In the genomic region with DNA sequence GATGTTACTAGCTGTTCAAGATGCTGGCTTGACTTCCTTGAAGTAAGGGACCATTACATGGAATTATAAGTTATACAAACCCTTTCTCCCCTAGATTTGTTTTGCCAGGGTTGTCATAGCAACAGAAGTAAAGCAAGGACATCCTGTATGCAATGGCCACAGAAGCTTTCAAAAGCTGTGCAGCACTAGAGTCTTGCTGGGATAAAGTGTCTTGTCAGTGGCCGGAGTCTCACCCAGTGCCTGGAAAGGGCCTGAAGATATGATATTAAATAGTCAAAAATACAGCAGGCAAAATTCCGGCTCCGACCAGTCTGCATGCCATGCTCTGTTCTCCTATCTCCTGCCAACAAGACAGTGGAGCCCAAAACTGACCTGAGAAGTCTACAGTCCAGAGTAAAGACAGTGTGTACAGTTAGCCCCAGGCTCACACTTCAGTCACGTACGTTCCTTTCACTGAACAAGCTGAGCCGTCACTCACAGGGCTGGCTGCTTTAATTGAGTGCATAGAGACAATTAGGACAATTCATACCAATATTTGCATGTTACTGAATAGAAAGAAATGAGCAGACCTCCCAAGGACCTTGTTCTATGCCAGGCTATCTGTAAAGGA, we compare ENCODE assay signal across 19 mouse cellular contexts.
DNase-seq lines count a peak whose midpoint lies in the region; ATAC-seq and TF ChIP-seq lines count a peak whose summit lies in the region.
"Had no signal": no experiment of that assay in that cellular context is flagged by ENCODE, and none has a peak within 500 bp of the region (broad histone marks: within the 10 kb centered on the region; RNA-seq: fewer than 3 reads in every experiment).

No protein-coding gene starts in this region.

- ATAC-seq in forebrain, embryonic 13.5 days: peak; percentile 67
- peak; percentile 52; the same call in 1 of the 2 replicates for ATAC-seq in midbrain, embryonic 12.5 days (ENCODE audit: low FRiP score, low read depth)
- peak; percentile 27; the same call in 1 of the 2 replicates for ATAC-seq in forebrain, postnatal 0 days
- ATAC-seq: intestine, embryonic 15.5 days had no signal

- TF ChIP-seq CTCF in forebrain, postnatal 0 days (IDR thresholded peaks at IDR 0.05; ENCODE audit: low read depth): no peak
- TF ChIP-seq CTCF in cerebellum, adult 2 months (IDR thresholded peaks at IDR 0.05; ENCODE audit: borderline replicate concordance, insufficient read depth, low read depth, low read length): no peak

- WGBS in forebrain, embryonic 13.5 days: 50% methylated on average over 6 of the region's 6 CpGs
- WGBS in forebrain, embryonic 10.5 days: 81% methylated on average over 6 of the region's 6 CpGs
- 63% methylated on average over 6 of the region's 6 CpGs for WGBS in midbrain, embryonic 12.5 days
- WGBS in midbrain, embryonic 10.5 days: 77% methylated on average over 6 of the region's 6 CpGs
- 48% methylated on average over 6 of the region's 6 CpGs for WGBS in forebrain, postnatal 0 days
- 77% methylated on average over 6 of the region's 6 CpGs for WGBS in cerebellum, adult 2 months

- H3K4me1 ChIP-seq in forebrain, embryonic 13.5 days: peaks cover 6% of the 10 kb centered on the region; the same call in 1 of the 2 replicates
- peaks cover 6% of the 10 kb centered on the region; the same call in 1 of the 2 replicates for H3K4me1 ChIP-seq in forebrain, embryonic 10.5 days
- H3K4me1 ChIP-seq in midbrain, embryonic 12.5 days: peaks cover 5% of the 10 kb centered on the region; the same call in 1 of the 2 replicates
- peaks cover 2% of the 10 kb centered on the region; the same call in 1 of the 2 replicates for H3K4me1 ChIP-seq in midbrain, embryonic 10.5 days
- no peaks in the 10 kb centered on the region for H3K4me1 ChIP-seq in forebrain, postnatal 0 days (ENCODE audit: insufficient read depth)
- no peaks in the 10 kb centered on the region for H3K4me1 ChIP-seq in cerebellum, adult 2 months (ENCODE audit: control insufficient read depth, insufficient read depth, low read length)
- H3K4me1 ChIP-seq: embryonic facial prominence, embryonic 10.5 days; heart, embryonic 10.5 days; intestine, embryonic 15.5 days had no signal

- DNase-seq in forebrain, embryonic 10.5 days (ENCODE audit: extremely low spot score, low spot score): no peak
- DNase-seq in midbrain, embryonic 10.5 days (ENCODE audit: low spot score): no peak
- DNase-seq in brain, adult 2 months (ENCODE audit: low read depth, low spot score): peak; percentile 27
- no peak for DNase-seq in forebrain, postnatal 0 days
- no peak for DNase-seq in cerebellum, adult 2 months
- no peak for DNase-seq in thymus, postnatal 25 days
- DNase-seq: adrenal gland, postnatal 10 days; cerebellum, adult 18-20 months; cerebellum, postnatal 10 days; gastrocnemius, postnatal 36 days; heart, adult 18-20 months; heart, postnatal 10 days; heart, postnatal 4 days had no signal

- H3K9ac ChIP-seq in forebrain, embryonic 13.5 days: no peak overlapping the region
- no peak overlapping the region for H3K9ac ChIP-seq in midbrain, embryonic 12.5 days (replicated peaks)
- H3K9ac ChIP-seq in forebrain, postnatal 0 days: no peak overlapping the region
- H3K9ac ChIP-seq: hindbrain, embryonic 13.5 days; intestine, embryonic 15.5 days had no signal

- no peak overlapping the region for H3K4me3 ChIP-seq in forebrain, embryonic 13.5 days
- H3K4me3 ChIP-seq in forebrain, embryonic 10.5 days: no peak overlapping the region
- H3K4me3 ChIP-seq in midbrain, embryonic 12.5 days: no peak overlapping the region
- H3K4me3 ChIP-seq in midbrain, embryonic 10.5 days: no peak overlapping the region
- H3K4me3 ChIP-seq in forebrain, postnatal 0 days (ENCODE audit: low read depth, low read length): no peak overlapping the region
- no peak overlapping the region for H3K4me3 ChIP-seq in cerebellum, adult 2 months (replicated peaks; ENCODE audit: insufficient read depth, low read depth, low read length)
- H3K4me3 ChIP-seq: embryonic facial prominence, embryonic 10.5 days; heart, embryonic 10.5 days; hindbrain, embryonic 13.5 days; intestine, embryonic 15.5 days had no signal

- H3K4me2 ChIP-seq in forebrain, embryonic 13.5 days: no peak overlapping the region
- no peak overlapping the region for H3K4me2 ChIP-seq in midbrain, embryonic 12.5 days (replicated peaks)
- H3K4me2 ChIP-seq in forebrain, postnatal 0 days (ENCODE audit: low read depth): no peak overlapping the region
- H3K4me2 ChIP-seq: hindbrain, embryonic 13.5 days; intestine, embryonic 15.5 days had no signal

- no peaks in the 10 kb centered on the region for H3K27me3 ChIP-seq in forebrain, embryonic 13.5 days
- H3K27me3 ChIP-seq in forebrain, embryonic 10.5 days (ENCODE audit: poor library complexity, severe bottlenecking): no peaks in the 10 kb centered on the region
- no peaks in the 10 kb centered on the region for H3K27me3 ChIP-seq in midbrain, embryonic 12.5 days
- no peaks in the 10 kb centered on the region for H3K27me3 ChIP-seq in midbrain, embryonic 10.5 days (ENCODE audit: low read depth, poor library complexity, severe bottlenecking)
- no peaks in the 10 kb centered on the region for H3K27me3 ChIP-seq in forebrain, postnatal 0 days (ENCODE audit: insufficient read depth, low read length)
- H3K27me3 ChIP-seq in cerebellum, adult 2 months (ENCODE audit: control insufficient read depth, insufficient read depth, low read length): no peaks in the 10 kb centered on the region
- H3K27me3 ChIP-seq: hindbrain, embryonic 13.5 days; intestine, embryonic 15.5 days had no signal

- no peak overlapping the region for H3K27ac ChIP-seq in forebrain, embryonic 13.5 days
- H3K27ac ChIP-seq in forebrain, embryonic 10.5 days: no peak overlapping the region
- H3K27ac ChIP-seq in midbrain, embryonic 12.5 days (replicated peaks): no peak overlapping the region
- H3K27ac ChIP-seq in midbrain, embryonic 10.5 days (replicated peaks): no peak overlapping the region
- H3K27ac ChIP-seq in forebrain, postnatal 0 days (ENCODE audit: low read depth, low read length): no peak overlapping the region
- H3K27ac ChIP-seq in cerebellum, adult 2 months (ENCODE audit: insufficient read depth, low read length): no peak overlapping the region
- H3K27ac ChIP-seq: embryonic facial prominence, embryonic 10.5 days; heart, embryonic 10.5 days; hindbrain, embryonic 13.5 days; intestine, embryonic 15.5 days had no signal

- H3K36me3 ChIP-seq in forebrain, embryonic 13.5 days (ENCODE audit: poor library complexity, severe bottlenecking): no peaks in the 10 kb centered on the region
- no peaks in the 10 kb centered on the region for H3K36me3 ChIP-seq in forebrain, embryonic 10.5 days (replicated peaks)
- no peaks in the 10 kb centered on the region for H3K36me3 ChIP-seq in midbrain, embryonic 12.5 days
- H3K36me3 ChIP-seq in midbrain, embryonic 10.5 days: no peaks in the 10 kb centered on the region
- H3K36me3 ChIP-seq in forebrain, postnatal 0 days (ENCODE audit: insufficient read depth): no peaks in the 10 kb centered on the region
- H3K36me3 ChIP-seq: embryonic facial prominence, embryonic 10.5 days; heart, embryonic 10.5 days; hindbrain, embryonic 13.5 days; intestine, embryonic 15.5 days had no signal

- no peaks in the 10 kb centered on the region for H3K9me3 ChIP-seq in forebrain, embryonic 13.5 days (replicated peaks)
- H3K9me3 ChIP-seq in forebrain, embryonic 10.5 days: no peaks in the 10 kb centered on the region
- H3K9me3 ChIP-seq in midbrain, embryonic 12.5 days: no peaks in the 10 kb centered on the region
- no peaks in the 10 kb centered on the region for H3K9me3 ChIP-seq in midbrain, embryonic 10.5 days (replicated peaks)
- no peaks in the 10 kb centered on the region for H3K9me3 ChIP-seq in forebrain, postnatal 0 days (ENCODE audit: low read length)
- H3K9me3 ChIP-seq: embryonic facial prominence, embryonic 10.5 days; heart, embryonic 10.5 days; hindbrain, embryonic 13.5 days; intestine, embryonic 15.5 days had no signal

- TF ChIP-seq POLR2A in cerebellum, adult 2 months (IDR thresholded peaks at IDR 0.05; ENCODE audit: borderline replicate concordance, insufficient read depth, low read length): no peak
